Mouse (Mus musculus) megakaryocyte, adult 5-6 weeks (primary cell): ENCODE data around the gene Tln1. TPM values are rescaled to one million over a fixed set of nuclear protein-coding genes. Genes with fewer than 3 reads are reported as not detected.
"Not testable (repeated sequence)": the region's sequence is repeated elsewhere in the genome, so short reads cannot be mapped to it uniquely, and the experiment has no call there.

ENCODE experiments used
- ATAC-seq: 2 replicates; pipeline ENCODE4 v1.8.0; 2016; ENCODE audit warnings: mild to moderate bottlenecking, inconsistent platforms; ENCODE audit not compliant: poor library complexity, severe bottlenecking
- total RNA-seq, 2 experiments: library from RNA; stranded (forward) in 1 of 2; stranded (reverse) in 1 of 2; fragments of 153-499, 151-499 nt in 1 of 2; fragments of 221-1000, 200-1000 nt in 1 of 2; gene quantifications; 2 replicates each; pipeline versions ENCODE4 v1.2.3 to v1.2.4; 2015 to 2017

Gene Tln1
- 226 and 299 TPM in 2 replicates for total RNA-seq (2015)
- 408 and 426 TPM in 2 replicates for total RNA-seq (2017)

GRCm38 (mm10) chr4:43561997-43562768, at the start of gene Tln1, which contains the start of gene Creb3:
TSS of gene Tln1 (minus strand) at chr4:43562691.
TSS of gene Creb3 (plus strand) at chr4:43562332.
- peak; percentile 73 for ATAC-seq

GRCm38 (mm10) chr4:43604751-43605685, 42.5 kb upstream of the Tln1 start:
- peak; percentile 97 for ATAC-seq

- ATAC-seq: no peak
Measured at GRCm38 (mm10) chr4:43604099-43604498, 41.6 kb upstream of the Tln1 start.

GRCm38 (mm10) chr4:43600195-43600934, 37.9 kb upstream of the Tln1 start:
- no peak for ATAC-seq

- no peak for ATAC-seq
Measured at GRCm38 (mm10) chr4:43598650-43599380, 36.3 kb upstream of the Tln1 start.

GRCm38 (mm10) chr4:43598200-43598599, 35.7 kb upstream of the Tln1 start:
- no peak for ATAC-seq

- not testable (repeated sequence) for ATAC-seq
Measured at GRCm38 (mm10) chr4:43596597-43596996, 34.1 kb upstream of the Tln1 start.

- no peak for ATAC-seq
Measured at GRCm38 (mm10) chr4:43593453-43593852, 31.0 kb upstream of the Tln1 start.

- ATAC-seq: no peak
Measured at GRCm38 (mm10) chr4:43591961-43592360, 29.5 kb upstream of the Tln1 start.

- no peak for ATAC-seq
Measured at GRCm38 (mm10) chr4:43591543-43591942, 29.1 kb upstream of the Tln1 start.

GRCm38 (mm10) chr4:43587681-43588080, 25.2 kb upstream of the Tln1 start:
- no peak for ATAC-seq

GRCm38 (mm10) chr4:43586411-43586810, 23.9 kb upstream of the Tln1 start:
- ATAC-seq: no peak

- ATAC-seq: no peak
Measured at GRCm38 (mm10) chr4:43585682-43586081, 23.2 kb upstream of the Tln1 start.

- ATAC-seq: no peak
Measured at GRCm38 (mm10) chr4:43584444-43585416, 22.2 kb upstream of the Tln1 start, which contains the start of gene Msmp. TSS of gene Msmp (minus strand) at chr4:43584494.

GRCm38 (mm10) chr4:43583421-43583820, 20.9 kb upstream of the Tln1 start:
- no peak for ATAC-seq

- ATAC-seq: no peak
Measured at GRCm38 (mm10) chr4:43582241-43582640, 19.8 kb upstream of the Tln1 start.

GRCm38 (mm10) chr4:43581381-43581780, 18.9 kb upstream of the Tln1 start:
- ATAC-seq: no peak

GRCm38 (mm10) chr4:43580721-43581120, 18.2 kb upstream of the Tln1 start:
- no peak for ATAC-seq

GRCm38 (mm10) chr4:43579731-43580130, 17.2 kb upstream of the Tln1 start:
- no peak for ATAC-seq
